Mouse (Mus musculus) kidney, adult 11 months (tissue): ENCODE results near the gene Pde9a.
A peak's percentile ranks its signal among the peaks of the same experiment; 100 is the strongest.

Experiments
- DNase-seq: peaks from one replicate; pipeline ENCODE4 v3.0.0; 2022

The Pde9a gene

GRCm38 (mm10) chr17:31389432-31390050, 3.5 kb downstream of the Pde9a start:
- peak; percentile 35 for DNase-seq

- DNase-seq, result peak; percentile 55
These were observed 5.5 kb downstream of the Pde9a start for GRCm38 (mm10) chr17:31391462-31391861.

- no peak for DNase-seq
These were observed 6.0 kb downstream of the Pde9a start for GRCm38 (mm10) chr17:31392041-31392440.

GRCm38 (mm10) chr17:31393811-31394210, 7.8 kb downstream of the Pde9a start:
- no peak for DNase-seq

- DNase-seq, result no peak
These were observed 14.3 kb downstream of the Pde9a start for GRCm38 (mm10) chr17:31400294-31400693.

- no peak for DNase-seq
These were observed 15.2 kb downstream of the Pde9a start for GRCm38 (mm10) chr17:31401160-31401559.

- no peak for DNase-seq
These were observed 16.7 kb downstream of the Pde9a start for GRCm38 (mm10) chr17:31402713-31403112.

- no peak for DNase-seq
These were observed 19.8 kb downstream of the Pde9a start for GRCm38 (mm10) chr17:31405694-31406227.

GRCm38 (mm10) chr17:31409741-31410350, 23.8 kb downstream of the Pde9a start:
- DNase-seq, result no peak

- no peak for DNase-seq
These were observed 29.2 kb downstream of the Pde9a start for GRCm38 (mm10) chr17:31415258-31415657.

GRCm38 (mm10) chr17:31418804-31419597, 33.0 kb downstream of the Pde9a start:
- no peak for DNase-seq

GRCm38 (mm10) chr17:31419598-31419950, 33.6 kb downstream of the Pde9a start:
- DNase-seq, result no peak

- DNase-seq, result no peak
These were observed 34.0 kb downstream of the Pde9a start for GRCm38 (mm10) chr17:31419995-31420394.

GRCm38 (mm10) chr17:31420658-31421057, 34.6 kb downstream of the Pde9a start:
- DNase-seq, result no peak

- DNase-seq, result no peak
These were observed 36.4 kb downstream of the Pde9a start for GRCm38 (mm10) chr17:31422381-31422780.

- DNase-seq, result no peak
These were observed 37.0 kb downstream of the Pde9a start for GRCm38 (mm10) chr17:31423020-31423419.

- peak; percentile 46 for DNase-seq
These were observed 38.3 kb downstream of the Pde9a start for GRCm38 (mm10) chr17:31424358-31424757.

GRCm38 (mm10) chr17:31424798-31425197, 38.8 kb downstream of the Pde9a start:
- DNase-seq, result no peak

- DNase-seq, result no peak
These were observed 40.1 kb downstream of the Pde9a start for GRCm38 (mm10) chr17:31425827-31426698.

- no peak for DNase-seq
These were observed 43.4 kb downstream of the Pde9a start for GRCm38 (mm10) chr17:31429402-31429801.

- DNase-seq, result no peak
These were observed 46.9 kb downstream of the Pde9a start for GRCm38 (mm10) chr17:31432878-31433281.

- no peak for DNase-seq
These were observed 47.5 kb downstream of the Pde9a start for GRCm38 (mm10) chr17:31433401-31433928.
